Mouse (Mus musculus): ENCODE measurements at regions not wholly inside any gene's neighbourhood (a gene's known extent, or its start where the extent isn't known, plus 50 kb on each side); places are given as distances from the start of the nearest gene placed in this dataset.

GRCm38 (mm10) chr10:29710967-29711366 lies 175.3 kb upstream of the Rspo3 start:
- no peaks in the 10 kb centered on the region for H3K36me3 ChIP-seq (ENCODE audit: control insufficient read depth in 1 of 2, insufficient read depth in 2 of 2, low read length in 2 of 2)
- no peaks in the 10 kb centered on the region for H3K4me1 ChIP-seq (ENCODE audit: control insufficient read depth in 1 of 2, insufficient read depth in 2 of 2, low read length in 2 of 2)
- H3K27ac ChIP-seq (ENCODE audit: control insufficient read depth, low read depth, low read length): no peak overlapping the region
- H3K9me3 ChIP-seq (replicated peaks; ENCODE audit: insufficient read depth, low read length): no peaks in the 10 kb centered on the region
- TF ChIP-seq MYB (IDR thresholded peaks at IDR 0.05; ENCODE audit: low read depth, low read length) (no peak), GABPA (IDR thresholded peaks at IDR 0.05; ENCODE audit: low read depth, low read length) (no peak), ETS1 (IDR thresholded peaks at IDR 0.05; ENCODE audit: low read depth, low read length) (no peak), MAZ (IDR thresholded peaks at IDR 0.05; ENCODE audit: low read depth, low read length) (no peak), SMC3 (IDR thresholded peaks at IDR 0.05; ENCODE audit: low read depth, low read length) (no peak), JUND (IDR thresholded peaks at IDR 0.05; ENCODE audit: low read depth, low read length) (no peak), BHLHE40 (IDR thresholded peaks at IDR 0.05; ENCODE audit: borderline replicate concordance, low read depth, low read length) (no peak), ZNF384 (IDR thresholded peaks at IDR 0.05; ENCODE audit: low read depth, low read length) (no peak), SIN3A (IDR thresholded peaks at IDR 0.05; ENCODE audit: low read length) (no peak), NRF1 (IDR thresholded peaks at IDR 0.05; ENCODE audit: insufficient read depth, low read depth, low read length, poor library complexity, severe bottlenecking) (no peak), MAX (IDR thresholded peaks at IDR 0.05; ENCODE audit: low read length) (no peak), EP300 (IDR thresholded peaks at IDR 0.05; ENCODE audit: low read depth in 1 of 2, low read length in 2 of 2) (no peak), CHD1 (IDR thresholded peaks at IDR 0.05; ENCODE audit: low read depth, low read length) (no peak), POLR2AphosphoS2 (IDR thresholded peaks at IDR 0.05; ENCODE audit: low read length) (no peak), GATA1 (IDR thresholded peaks at IDR 0.05; ENCODE audit: low read depth, low read length) (no peak)
- no peaks in the 10 kb centered on the region for H3K27me3 ChIP-seq (ENCODE audit: control insufficient read depth in 1 of 2, insufficient read depth in 2 of 2, low read length in 2 of 2)
- no peak for DNase-seq (ENCODE audit: low read depth, low spot score)
- no peak overlapping the region for H3K9ac ChIP-seq (ENCODE audit: control insufficient read depth, low read depth, low read length, poor library complexity, severe bottlenecking)
- no peak overlapping the region for H3K4me3 ChIP-seq (ENCODE audit: control insufficient read depth in 1 of 2, insufficient read depth in 1 of 2, low read depth in 2 of 2, low read length in 2 of 2)
- no peaks in the 10 kb centered on the region for H3K79me2 ChIP-seq (ENCODE audit: control insufficient read depth, insufficient read depth, low read length, poor library complexity)

- Histone ChIP-seq H3K79me2 (ENCODE audit: control insufficient read depth, insufficient read depth, low read length, poor library complexity) (no peaks in the 10 kb centered on the region), H3K36me3 (ENCODE audit: control insufficient read depth in 1 of 2, insufficient read depth in 2 of 2, low read length in 2 of 2) (no peaks in the 10 kb centered on the region), H3K4me3 (ENCODE audit: control insufficient read depth in 1 of 2, insufficient read depth in 1 of 2, low read depth in 2 of 2, low read length in 2 of 2) (no peak overlapping the region), H3K27ac (ENCODE audit: control insufficient read depth, low read depth, low read length) (no peak overlapping the region), H3K4me1 (ENCODE audit: control insufficient read depth in 1 of 2, insufficient read depth in 2 of 2, low read length in 2 of 2) (no peaks in the 10 kb centered on the region), H3K9ac (ENCODE audit: control insufficient read depth, low read depth, low read length, poor library complexity, severe bottlenecking) (no peak overlapping the region), H3K27me3 (ENCODE audit: control insufficient read depth in 1 of 2, insufficient read depth in 2 of 2, low read length in 2 of 2) (no peaks in the 10 kb centered on the region), H3K9me3 (replicated peaks; ENCODE audit: insufficient read depth, low read length) (no peaks in the 10 kb centered on the region)
- TF ChIP-seq POLR2AphosphoS2 (IDR thresholded peaks at IDR 0.05; ENCODE audit: low read length) (no peak), CHD1 (IDR thresholded peaks at IDR 0.05; ENCODE audit: low read depth, low read length) (no peak), USF2 (IDR thresholded peaks at IDR 0.05; ENCODE audit: borderline replicate concordance in 1 of 2, insufficient read depth in 1 of 2, low read depth in 1 of 2, low read length in 2 of 2) (no peak), HCFC1 (IDR thresholded peaks at IDR 0.05; ENCODE audit: low read depth, low read length) (no peak), RCOR1 (IDR thresholded peaks at IDR 0.05; ENCODE audit: low read depth, low read length) (no peak), MXI1 (IDR thresholded peaks at IDR 0.05; ENCODE audit: low read depth, low read length) (no peak), ZNF384 (IDR thresholded peaks at IDR 0.05; ENCODE audit: low read depth, low read length) (no peak), MAFK (IDR thresholded peaks at IDR 0.05; ENCODE audit: borderline replicate concordance, low read depth, low read length) (no peak), JUND (IDR thresholded peaks at IDR 0.05; ENCODE audit: low read depth, low read length) (no peak), TCF12 (IDR thresholded peaks at IDR 0.05; ENCODE audit: low read depth, low read length) (no peak), MAX (IDR thresholded peaks at IDR 0.05; ENCODE audit: low read length) (no peak)
- no peak for DNase-seq (ENCODE audit: low read depth, low spot score)
Measured at GRCm38 (mm10) chr10:29708653-29709052, 173.0 kb upstream of the Rspo3 start.

Data from MEL (cell line).